Mouse (Mus musculus) MEL-GATA-1-ER (cell line): Measurements from ENCODE around the gene Rapgef4.
A peak's percentile ranks its signal among the peaks of the same experiment; 100 is the strongest.

ENCODE experiments used
- DNase-seq: peaks from one replicate; pipeline ENCODE4 v3.0.0-alpha.2; 2012; ENCODE audit warnings: low read depth; ENCODE audit errors: extremely low read depth

Rapgef4 gene

DNA sequence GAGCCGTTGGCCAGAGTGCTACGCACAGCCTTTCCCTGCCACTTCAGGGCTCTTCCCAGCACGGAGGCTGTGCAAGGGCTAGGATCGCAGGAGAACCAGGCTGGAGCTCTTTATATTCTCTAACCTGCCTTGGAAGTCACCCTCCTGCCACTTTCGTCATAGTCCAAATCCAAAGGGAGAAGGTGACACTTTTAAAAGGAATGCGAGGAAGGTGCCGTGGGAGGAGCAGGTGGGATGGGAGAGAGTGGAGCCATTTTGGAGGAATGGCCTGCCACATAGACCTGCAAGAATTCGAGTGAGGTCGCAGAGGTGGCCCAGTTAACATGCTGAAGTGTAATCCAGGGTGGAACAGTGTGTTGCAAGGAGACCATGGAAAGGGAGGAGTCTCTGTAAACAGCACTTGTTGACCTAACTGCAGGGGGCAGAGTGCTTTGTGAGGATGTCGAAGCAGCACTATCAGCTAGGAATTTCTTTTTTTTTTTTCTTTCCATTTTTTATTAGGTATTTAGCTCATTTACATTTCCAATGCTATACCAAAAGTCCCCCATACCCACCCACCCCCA, 94.0 kb downstream of the Rapgef4 start:
- DNase-seq, result no peak

DNA sequence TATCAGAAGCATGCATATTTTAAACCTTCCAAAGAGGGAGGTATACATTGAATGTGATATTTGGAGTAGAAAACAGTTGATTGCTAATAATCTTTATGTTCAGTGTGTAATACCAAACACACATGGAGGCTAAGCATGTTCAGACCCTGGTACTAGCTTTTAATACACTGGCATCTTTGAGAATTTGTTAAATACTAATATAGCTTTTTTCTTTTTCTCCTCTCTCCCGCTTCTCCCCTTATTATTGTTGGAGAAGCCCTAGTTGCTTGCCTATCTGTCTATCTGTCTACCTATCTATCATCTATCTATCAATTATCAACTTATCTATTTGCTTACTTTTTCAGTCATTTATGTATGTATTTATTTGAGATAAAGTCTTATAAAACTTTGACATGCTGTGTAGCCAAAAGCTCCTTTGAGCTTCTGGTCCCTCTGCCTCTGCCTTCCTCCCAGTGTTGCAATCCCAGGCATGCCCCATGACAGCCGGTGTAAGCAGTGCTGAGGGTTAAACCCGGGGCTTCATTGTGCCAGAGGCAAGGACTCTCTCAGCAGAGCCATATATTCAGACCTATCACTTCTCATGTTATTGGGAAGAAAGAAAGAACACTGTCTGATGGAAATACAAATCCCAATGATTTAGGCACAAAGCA, 96.6 kb downstream of the Rapgef4 start:
- DNase-seq, result no peak

DNA sequence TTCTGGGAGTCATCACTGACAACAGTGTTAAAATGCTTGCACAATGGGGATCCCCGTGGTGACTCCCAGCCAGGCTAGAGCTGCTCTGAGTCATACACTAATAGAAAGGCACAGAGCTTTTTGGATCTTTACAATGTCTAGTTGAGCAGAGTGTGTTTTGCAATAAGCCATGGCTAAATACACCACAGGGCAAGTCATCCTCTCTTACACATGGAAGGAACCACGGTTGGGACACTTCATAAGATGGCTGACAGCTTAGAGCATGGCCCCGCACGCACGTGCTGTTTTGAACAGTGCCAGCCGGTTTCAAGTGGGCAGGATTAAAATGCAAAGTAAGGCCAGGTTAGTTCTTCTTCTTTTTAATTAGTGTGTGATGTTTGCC, 97.1 kb downstream of the Rapgef4 start:
- no peak for DNase-seq

DNA sequence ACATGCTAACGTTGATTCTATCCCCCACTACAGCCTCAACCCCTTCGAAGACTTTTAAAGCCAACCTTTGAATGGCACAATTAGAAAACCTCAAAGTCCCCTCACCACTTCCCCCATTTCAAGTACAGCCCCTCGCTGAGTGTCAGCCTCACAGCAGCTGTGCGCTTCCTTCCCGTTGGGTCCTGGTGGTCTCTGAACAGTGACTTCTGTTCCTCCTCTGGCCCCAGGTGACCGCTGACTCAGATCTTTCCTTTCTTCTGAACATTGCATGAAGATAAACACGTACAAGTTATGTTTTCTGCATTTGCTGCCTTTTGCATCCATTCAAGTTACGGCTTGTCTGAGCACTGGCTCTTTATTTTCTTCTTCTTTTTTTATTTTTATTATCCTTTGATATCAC, 98.1 kb downstream of the Rapgef4 start:
- no peak for DNase-seq

DNA sequence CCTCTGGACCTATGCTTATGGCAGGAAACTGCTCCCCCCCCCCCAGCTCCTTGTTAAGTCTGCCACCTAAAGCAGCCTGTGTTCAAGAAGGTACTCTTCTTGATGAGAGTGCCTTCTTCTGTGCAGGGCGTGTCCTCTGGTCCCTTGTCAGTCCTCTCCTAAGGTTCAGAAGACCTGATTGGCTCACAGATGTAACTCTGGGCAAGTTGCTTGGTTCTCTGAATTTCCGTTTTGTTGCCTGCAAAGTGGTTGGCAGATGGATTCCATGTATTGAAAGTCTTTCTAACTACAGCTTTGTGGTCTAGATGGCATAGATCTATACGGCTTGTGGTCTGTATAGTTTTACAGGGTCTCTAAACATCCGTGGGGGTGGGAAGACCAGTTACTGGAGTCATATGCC, 101.8 kb downstream of the Rapgef4 start:
- DNase-seq, result no peak

DNA sequence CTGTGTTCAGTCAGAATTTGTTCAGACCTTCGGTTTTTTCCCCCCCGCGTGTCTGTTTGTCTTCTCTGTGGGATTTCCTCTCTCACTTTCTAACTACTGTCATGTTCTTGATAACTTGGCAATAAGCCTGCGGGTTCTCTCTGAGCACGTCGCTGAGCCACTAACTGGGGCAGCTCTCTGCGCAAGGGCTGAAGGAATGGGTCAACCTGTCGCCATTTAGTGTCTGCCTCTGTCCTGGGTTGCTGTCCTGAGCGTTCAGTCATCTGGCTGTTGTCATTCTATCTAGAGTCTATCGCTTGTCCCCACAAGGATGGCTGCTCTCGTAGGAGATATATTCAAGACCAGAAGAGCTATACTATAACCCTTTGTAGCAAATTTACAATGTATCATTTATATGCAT, 107.8 kb downstream of the Rapgef4 start:
- DNase-seq, result no peak

DNA sequence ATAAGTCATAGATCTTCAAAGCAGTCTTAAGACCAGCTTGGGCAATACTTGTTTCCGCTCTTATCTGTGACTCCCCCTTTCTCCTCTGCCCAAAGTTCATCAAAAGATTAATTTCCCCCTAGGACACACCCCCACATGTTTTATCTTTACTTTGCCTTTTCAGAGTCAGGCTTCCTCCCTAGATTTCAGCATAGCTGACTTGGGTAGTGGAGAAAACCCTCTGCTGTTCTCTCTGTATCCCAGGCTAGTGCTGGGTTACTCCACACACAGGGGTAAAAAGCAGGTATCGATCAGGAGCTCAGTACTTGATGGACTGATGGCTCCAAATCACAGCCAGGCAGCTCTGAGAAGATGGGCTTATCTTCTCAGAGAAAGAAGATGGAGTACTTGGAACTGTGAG, 109.0 kb downstream of the Rapgef4 start:
- no peak for DNase-seq

DNA sequence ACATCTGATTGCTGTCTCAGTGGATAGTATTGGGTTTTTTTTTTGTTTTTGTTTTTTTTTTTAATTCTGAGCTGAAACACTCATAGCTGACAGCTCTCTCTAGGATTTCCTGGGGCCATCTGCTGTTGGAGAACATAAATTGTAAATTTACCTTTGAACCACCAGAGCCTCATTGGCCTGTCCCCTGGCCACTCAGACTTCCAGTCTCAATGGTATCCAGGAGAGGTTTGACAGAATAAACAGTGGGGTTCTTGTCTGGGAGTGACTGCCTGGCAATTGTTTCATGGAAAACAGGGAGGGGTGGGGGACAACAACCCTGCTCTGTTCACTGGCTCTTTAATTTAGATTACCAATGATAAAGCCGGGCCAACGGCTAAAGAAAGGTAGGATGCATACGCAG, 111.0 kb downstream of the Rapgef4 start:
- no peak for DNase-seq

DNA sequence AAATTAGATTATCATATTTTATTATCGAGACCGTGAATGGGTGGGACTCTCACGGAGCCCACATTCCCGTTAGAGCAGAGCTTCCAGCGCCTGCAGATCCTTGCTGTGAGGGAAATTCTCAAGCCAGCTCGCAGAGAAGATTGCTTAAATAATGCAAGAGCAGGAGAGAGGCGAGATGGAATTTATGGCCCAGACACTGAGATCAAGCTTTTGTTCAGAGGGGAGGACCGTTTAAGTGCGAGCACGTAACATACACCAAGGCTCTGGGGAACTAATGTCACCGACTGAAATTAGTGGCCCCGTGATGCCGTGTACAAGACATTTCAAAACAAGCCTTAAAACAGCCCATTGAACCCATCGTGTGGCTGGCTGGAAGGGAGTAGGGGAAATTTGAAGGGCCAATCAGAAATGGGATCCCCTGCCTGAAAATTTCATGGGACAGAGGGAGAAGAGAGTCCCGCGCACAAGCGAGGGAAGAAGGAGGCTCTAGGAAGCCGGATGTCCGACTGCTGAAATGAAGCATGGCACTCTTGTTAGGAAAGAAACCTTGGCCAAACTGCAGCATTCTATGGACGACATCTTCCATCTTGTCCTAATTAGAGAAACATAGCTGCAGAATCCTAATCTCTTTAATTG, 112.5 kb downstream of the Rapgef4 start:
- DNase-seq, result no peak

DNA sequence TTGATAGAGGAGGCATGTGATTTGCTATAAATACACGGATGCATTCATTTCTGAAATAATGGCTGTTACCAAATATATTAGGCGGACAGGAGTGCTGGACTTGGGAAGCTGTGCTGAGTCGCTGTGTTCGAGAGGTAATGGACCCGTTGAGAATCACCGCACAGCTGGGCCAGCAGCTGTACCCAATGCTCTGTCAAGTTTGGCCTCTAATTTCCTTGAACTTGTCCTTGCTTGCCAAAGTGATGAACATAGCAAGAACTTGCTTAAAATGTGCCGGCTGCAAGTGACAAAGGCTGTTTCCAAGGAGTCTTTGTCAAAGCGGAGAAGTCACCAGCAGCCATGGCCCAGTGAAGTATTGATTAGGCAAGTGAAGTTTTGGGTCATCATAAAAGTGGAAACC, 113.0 kb downstream of the Rapgef4 start:
- no peak for DNase-seq

DNA sequence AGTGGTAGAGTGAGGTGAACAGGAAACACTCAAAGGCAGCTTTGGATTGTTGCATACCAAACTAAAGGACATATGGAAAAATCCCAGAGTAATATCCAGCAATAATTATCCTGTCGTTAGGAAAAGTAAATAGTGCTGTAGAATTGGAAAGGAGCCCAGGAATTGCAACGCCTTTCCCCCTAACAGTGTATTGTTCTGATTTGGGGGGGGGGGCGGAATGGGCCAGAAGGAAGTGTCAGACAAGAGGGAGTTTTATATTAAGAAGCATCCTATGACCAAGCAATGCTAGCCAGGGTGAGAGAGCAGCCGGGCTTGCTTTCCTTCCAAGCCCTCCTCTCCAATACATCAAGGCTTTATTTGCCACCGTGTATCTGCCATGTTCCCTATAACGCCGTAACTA, 113.4 kb downstream of the Rapgef4 start:
- no peak for DNase-seq

DNA sequence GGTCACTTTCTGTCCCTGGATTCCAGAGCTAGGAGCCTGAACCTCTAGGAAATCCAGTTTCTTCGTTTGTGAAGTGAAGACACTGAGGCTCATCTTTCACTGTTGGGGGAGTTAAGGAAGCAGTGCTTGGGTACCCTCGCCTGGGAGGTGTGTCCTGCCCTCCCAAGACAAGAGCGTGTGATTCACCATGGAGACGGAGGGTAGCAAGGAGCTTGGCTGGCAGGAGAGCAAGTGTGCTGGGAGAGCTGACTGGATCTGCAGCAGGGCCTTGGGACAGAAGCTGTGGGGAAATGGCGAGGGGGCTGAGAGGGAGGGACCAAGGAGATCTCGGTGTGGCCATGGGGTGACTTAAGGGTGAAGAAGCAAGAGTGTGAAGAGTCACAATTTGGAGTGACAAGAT, 114.0 kb downstream of the Rapgef4 start:
- no peak for DNase-seq

DNA sequence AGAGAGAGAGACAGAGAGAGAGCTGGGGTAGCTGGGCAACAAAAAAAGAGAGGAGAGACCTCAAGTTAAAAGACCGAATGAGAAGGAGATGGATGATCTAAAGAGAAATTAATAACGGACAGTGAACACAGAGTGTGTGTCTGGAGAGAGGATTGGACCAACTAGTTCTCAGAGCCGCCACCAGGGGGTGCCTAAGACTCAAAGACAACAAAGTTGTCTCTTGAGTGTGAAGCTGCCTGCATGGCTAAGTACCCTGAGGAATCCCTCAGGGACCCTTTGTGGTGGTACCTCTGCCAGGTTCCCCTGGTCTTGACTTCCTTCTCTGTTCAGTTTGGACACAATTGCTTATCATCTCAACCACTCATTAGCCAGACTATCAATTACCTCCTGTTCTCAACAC, 115.3 kb downstream of the Rapgef4 start:
- DNase-seq, result peak; percentile 18

DNA sequence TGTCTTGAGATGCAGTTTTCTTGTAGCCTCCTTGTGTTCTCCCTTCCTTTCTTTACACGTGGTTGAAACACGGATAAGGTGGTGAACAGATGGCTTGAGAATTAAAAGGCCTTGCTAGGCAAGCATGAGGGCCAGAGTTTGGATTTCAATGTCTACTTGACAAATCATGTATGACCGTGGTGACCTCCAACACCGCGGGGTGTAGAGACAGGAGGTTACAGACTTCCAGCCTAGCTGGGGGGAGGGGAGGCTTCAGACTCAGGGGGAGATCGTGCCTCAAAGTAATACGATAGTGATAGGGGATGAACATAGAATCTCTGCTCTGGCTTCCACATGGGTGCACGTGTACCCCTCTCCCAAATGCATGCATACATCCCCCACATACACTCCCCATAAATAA, 117.3 kb downstream of the Rapgef4 start:
- no peak for DNase-seq

DNA sequence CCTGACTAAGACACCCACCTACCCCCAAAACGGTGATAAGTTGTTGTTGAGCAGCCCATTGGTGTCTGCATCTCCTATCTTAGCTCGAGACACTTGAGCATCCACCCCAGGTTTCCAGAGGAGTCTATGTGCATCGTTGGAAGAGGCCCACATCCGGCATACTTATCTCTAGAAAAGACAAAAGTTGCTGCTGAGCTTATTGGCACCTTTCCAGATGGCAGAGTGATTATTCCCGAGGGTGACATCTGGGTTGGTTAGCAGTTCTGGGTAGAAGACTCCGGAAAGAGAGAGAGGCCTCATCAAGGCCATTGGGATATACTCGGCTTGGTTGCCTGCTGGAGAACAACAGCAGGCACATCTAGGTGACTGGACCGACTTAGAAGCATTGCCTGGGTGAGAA, 123.6 kb downstream of the Rapgef4 start:
- DNase-seq, result no peak

DNA sequence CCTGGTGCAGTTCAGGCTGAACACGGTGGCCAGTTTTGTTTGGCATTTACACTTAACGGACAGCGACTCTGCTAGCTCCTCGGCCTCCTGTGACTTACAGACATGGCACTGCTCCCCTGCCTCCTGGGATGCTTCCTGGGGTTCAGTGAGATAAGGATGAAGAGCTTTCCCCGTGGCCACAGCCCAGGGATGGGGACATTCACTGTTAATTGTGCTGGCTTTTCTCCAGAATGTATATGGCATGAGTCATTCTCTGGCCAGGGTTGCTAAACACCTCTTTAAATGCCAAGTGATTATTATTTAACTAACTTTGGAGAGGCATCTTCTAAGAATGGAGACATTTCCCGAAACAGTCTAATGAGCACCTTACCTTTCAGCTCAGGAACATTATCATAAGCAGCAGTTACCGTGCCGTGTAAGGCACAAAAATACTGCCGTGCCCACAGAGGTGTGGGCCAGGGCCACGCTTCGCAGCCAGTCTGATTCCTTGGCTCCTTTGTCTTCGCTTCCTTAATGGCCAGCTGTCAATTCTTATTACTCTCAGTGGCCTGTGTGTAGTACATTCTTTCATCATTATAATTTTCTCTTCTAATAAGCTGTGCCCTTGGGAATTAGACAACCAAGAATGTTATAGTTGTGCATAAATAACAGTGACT, 126.6 kb downstream of the Rapgef4 start:
- no peak for DNase-seq

DNA sequence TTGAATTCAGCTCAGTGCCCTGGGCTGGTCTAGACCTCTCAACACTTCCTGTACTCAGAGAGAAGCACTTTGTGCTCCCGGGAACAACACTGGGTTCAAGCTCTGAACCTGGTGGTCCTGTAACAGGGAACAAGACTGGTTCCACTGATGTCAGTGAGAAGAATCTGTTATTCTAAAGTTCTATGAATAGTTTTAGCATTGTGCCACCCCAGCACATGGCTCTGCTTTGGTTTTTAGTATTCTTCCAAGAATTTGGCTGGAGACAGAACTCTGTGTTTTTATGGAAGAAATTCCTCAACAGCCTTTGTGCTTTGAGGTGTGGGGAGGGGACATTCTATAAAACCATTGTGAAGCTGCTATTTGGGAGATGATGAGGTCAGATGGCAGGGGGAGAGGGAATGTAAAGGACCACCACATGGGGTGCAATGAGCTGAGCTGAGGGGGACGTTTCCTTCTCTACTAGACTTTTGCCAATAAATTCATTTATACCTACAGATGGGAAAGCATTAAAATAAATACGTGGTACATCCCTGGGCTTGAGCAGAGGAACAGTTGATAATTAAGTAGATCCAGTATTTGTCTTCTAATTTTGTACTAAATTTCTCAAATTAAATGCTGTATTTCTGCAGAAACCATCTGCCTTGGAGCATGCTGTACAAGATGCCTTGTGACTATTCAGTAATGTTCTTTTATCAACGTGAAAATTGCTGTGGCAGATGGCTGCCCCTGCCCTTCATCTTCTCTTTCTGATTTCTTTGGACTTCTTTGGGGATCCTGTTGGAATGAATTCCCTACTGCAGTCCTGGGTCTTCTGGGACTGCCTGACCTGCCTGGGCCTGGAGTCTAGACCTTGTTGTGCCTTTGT, 127.6 kb downstream of the Rapgef4 start:
- DNase-seq, result no peak

DNA sequence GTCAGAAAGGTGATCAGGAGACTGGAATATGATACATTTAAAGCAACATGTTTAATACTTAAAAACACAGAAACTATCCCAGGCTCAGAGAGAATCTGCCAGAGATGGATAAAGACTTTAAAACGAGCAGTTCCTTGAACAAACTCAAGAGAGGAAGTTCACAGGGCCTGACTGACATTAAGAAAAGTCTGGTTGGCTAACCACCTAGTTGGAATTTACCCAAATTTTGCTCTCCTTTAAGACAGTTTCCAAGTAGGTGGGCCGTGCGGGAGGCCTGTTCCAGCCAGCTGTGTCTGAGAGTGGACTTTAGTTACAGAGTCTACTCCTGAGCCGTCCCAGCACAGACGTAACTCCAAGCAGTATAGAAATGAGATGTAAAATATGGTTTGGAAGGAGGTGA, 129.4 kb downstream of the Rapgef4 start:
- DNase-seq, result no peak

DNA sequence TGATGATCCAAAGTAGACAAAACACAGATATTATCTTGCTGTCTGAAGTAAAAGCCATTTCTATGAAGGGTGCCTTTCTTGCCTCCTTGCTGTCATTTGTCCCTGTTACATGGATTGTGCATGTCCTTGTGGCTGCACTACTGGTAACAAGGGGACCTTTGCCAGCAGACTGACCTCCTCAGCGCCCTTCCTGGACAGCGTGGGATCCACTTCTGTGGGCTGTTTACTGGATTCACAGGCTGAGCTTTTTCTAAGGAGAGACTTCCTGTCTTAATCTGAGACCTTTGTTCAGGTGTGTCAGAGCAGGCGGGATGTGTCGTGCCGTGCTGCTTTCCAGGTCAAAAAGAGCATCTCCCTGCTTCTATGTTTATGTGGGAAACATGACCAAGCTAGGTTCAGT, 132.7 kb downstream of the Rapgef4 start:
- DNase-seq, result no peak

DNA sequence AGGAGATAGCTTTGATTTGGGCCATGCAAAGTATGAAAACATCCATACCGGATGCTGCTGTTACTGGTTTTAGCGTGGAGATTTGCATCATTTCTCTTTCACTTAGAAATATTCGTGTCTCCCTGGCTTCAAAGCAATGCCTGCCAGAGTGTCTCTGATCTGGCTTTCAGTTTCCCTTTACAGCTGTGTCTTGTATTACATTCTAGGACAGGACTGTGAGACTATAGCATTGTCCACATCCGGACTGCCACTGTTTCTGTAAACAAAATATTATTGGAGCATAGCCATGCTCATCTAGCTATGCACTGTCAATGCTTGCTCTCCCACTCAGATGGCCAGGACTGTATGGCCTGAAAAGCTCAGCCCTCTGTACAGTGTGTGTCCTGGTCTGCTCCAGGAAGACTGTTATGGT, 133.1 kb downstream of the Rapgef4 start:
- no peak for DNase-seq

DNA sequence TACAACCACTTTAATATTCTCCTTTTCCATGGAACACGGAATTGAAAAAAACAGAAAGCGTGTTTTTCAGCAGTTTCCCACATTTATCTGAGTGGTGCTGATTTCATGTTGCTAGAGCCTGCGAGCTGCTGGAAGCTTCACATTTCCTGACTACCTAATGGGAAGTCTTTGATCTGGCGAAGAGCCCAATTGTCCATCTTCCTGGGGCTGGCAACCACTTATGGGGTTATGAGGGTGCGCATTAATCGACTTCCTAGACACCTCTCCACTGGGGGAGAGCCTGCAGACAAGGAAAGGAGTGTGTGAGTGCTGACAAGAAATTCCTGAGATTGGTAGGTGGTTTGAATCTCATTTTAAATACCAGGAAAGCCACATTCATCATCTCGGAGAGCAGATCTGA, 135.1 kb downstream of the Rapgef4 start:
- DNase-seq, result no peak

DNA sequence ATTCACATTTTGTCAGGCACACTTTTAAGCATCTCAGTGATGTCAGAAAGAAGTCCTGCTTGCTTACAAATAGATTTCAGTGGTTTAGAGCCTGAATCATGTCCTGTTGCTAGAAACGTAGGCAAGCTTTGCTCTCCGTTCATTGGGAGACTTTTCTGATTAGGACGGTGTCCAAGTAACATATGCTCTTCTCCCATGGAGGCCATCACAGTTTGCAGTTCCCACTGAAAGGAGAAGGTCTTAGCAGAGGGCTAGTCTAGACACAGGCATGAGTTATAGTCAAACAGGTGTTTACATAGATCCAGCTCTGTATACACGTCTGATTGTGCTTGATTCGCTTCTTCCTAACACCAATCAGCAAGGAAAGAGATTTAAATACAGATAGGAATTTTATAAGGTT, 135.7 kb downstream of the Rapgef4 start:
- DNase-seq, result no peak
